Mouse (Mus musculus) frontal cortex, postnatal 25 days (tissue): ENCODE results near the gene Gpi1.
"Not testable (repeated sequence)": the region's sequence is repeated elsewhere in the genome, so short reads cannot be mapped to it uniquely, and the experiment has no call there.

Source experiments
- DNase-seq, 2 experiments: peaks; one replicate each; pipeline ENCODE4 v3.0.0; 2022; ENCODE audit warnings: low spot score in 2 of 2

The Gpi1 gene

GRCm38 (mm10) chr7:34229691-34230111 lies 435 bp downstream of the Gpi1 start:
- peak; percentile 49 to 57 for DNase-seq

- DNase-seq, result no peak
Observed at GRCm38 (mm10) chr7:34229153-34229552, 983 bp downstream of the Gpi1 start.

DNA sequence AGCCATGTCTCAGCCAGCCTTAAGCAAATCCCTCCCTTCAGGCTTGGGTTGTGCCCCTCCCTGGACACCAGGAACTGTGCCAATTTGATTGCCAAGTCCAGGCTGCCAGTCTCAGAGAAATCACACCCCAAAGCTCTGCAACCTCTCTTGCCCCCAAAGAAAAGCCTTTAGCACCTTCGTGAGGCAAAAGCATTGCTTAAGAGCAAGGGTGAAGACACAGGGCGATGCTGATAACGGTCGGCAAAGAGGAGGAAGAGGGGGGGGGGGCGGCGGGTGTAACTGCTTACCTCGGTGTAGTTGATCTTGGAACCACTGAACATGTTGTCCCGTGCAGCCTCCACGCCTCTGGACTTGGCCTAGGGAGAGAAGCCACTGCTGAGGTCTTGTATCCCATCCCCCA lies 1.5 kb downstream of the Gpi1 start:
- no peak for DNase-seq

DNA sequence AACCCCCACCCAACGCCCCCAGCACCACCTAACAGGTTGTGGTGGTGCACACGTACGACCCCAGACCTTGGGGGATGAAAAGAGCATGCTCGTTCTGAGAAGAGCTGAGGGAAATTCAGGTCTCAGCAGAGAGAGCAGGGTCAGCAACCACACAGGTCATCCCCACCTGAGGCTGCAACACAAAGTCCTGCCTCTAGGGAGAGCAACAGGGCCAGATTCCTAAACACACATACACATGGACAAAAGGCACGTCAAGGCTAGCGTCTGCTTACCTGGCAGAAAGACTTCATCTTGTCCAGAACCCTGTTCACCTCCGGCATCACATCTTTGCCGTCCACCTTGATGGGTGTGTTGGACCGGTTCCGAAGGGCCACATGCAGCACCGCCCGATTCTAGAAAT lies 3.3 kb downstream of the Gpi1 start:
- no peak for DNase-seq

GRCm38 (mm10) chr7:34226086-34226485 lies 4.0 kb downstream of the Gpi1 start:
- no peak for DNase-seq

- no peak for DNase-seq
Observed at GRCm38 (mm10) chr7:34224308-34224707, 5.8 kb downstream of the Gpi1 start.

- DNase-seq, result no peak
Observed at GRCm38 (mm10) chr7:34222340-34222739, 7.8 kb downstream of the Gpi1 start.

DNA sequence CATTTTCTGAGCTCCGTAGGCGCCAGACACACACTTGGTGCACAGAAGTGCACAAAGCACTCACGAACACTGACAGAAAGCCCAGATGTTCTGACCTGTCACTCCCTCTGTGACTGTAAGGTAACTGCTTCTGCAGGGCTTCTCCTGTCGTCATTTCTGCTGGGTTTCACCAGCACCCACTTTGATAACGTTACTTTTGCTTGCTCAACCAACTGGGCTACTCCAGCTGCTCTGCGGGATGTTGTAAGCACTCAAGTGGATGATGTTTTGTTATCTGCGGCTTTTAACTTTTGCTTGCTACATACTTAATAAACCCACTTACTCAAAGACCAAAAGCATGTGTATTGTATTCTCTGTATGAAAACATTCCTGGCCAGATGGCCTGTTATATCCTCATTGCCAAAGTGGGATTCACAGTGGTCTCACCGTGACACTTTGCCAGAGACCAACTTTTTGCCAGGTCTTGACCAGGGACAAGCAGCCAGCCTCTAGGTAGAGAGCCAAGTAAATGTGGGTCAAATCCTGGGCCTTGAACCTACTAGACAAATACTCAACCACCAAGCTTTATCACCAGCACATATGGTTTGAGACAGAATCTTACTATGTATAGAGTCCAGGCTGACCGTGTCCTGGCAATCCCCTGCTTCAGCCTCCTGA lies 8.4 kb downstream of the Gpi1 start:
- DNase-seq, result no peak

GRCm38 (mm10) chr7:34218496-34218895 lies 11.6 kb downstream of the Gpi1 start:
- no peak for DNase-seq

GRCm38 (mm10) chr7:34216474-34216873 lies 13.7 kb downstream of the Gpi1 start:
- no peak for DNase-seq

GRCm38 (mm10) chr7:34215481-34215880 lies 14.7 kb downstream of the Gpi1 start:
- no peak for DNase-seq

DNA sequence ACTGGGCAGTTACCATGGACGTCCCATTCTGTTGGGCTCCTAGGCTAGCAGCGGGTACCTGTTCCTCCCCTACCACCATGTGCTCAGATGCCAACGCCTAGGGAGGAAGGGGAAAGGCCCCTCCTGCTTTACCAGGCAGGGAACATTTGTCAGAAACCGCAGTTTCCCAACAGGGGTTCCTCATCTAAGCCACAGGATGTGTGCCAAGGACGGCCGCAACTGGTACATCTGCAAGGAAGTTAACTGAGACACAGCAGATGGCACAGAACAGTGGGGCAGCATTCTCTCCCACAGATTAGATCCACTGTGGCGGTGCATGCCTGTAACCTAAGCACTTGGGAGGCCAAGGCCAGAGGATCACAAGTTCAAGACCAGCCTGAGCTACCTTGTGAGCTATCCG lies 15.5 kb downstream of the Gpi1 start:
- DNase-seq, result no peak

GRCm38 (mm10) chr7:34213281-34213680 lies 16.9 kb downstream of the Gpi1 start:
- no peak for DNase-seq

DNA sequence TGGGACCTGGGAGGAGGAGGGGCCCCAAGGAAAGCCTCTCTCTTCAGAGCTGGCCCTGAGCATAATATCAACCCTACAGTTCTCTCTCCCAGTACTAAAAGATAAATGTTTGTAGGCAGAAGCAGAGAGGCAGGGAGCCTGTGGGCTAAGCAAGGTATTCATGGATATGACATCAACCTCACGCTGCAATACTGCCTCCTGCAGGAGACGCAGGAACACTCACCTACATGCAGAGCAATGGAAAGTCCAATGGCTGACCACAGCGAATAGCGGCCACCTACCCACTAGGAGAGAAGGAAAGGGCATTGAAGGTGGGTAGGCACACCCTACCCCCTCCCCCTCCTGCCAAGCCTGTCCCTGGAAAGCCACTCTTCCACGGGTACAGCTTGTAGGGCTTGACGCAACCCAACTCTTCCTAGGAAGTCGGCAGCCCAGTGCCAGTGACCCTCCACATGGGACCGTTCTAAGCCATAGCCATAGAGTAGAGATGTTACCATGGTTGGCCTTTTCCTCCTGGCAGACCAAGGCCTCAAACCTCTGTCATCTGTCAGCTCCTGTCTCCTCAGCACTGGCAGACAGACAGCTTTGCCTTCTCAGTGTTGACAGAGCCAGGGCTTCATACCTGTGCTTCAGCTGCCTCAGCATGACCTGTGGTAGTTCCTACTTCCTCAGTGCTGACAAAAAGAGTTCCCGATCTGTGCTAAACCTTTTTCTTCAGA lies 21.9 kb downstream of the Gpi1 start:
- no peak for DNase-seq

GRCm38 (mm10) chr7:34206331-34206730 lies 23.8 kb downstream of the Gpi1 start:
- DNase-seq, result no peak

GRCm38 (mm10) chr7:34202147-34202546 lies 28.0 kb downstream of the Gpi1 start:
- not testable (repeated sequence) for DNase-seq

DNA sequence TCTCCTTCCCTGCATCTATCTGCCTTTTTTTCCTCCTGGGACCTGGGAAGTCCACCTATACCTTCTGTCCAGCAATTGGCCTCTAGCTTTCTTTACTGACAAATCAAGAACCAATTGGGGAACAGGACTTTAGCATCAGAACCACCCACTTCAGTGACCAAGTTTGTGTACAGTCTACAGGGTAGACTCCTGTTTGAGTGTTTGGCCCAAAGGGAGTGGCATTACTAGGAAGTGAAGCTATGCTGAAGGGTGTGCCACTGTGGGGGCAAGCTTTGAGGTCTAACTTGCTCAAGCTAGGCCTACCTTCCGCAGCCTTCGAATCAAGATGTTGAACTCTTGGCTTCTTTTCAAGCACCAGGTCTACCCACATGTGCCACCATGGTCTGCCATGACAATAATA lies 29.3 kb downstream of the Gpi1 start:
- DNase-seq, result no peak

GRCm38 (mm10) chr7:34198346-34198745 lies 31.8 kb downstream of the Gpi1 start:
- DNase-seq, result no peak

GRCm38 (mm10) chr7:34196132-34197128 lies 33.7 kb downstream of the Gpi1 start, which contains the start of gene Pdcd2l:
Gene Pdcd2l, minus strand, starts transcription at chr7:34196661.
- DNase-seq, result peak; percentile 83 to 87

- no peak for DNase-seq
Observed at GRCm38 (mm10) chr7:34195632-34196031, 34.5 kb downstream of the Gpi1 start.

GRCm38 (mm10) chr7:34192825-34193224 lies 37.3 kb downstream of the Gpi1 start:
- DNase-seq, result no peak

DNA sequence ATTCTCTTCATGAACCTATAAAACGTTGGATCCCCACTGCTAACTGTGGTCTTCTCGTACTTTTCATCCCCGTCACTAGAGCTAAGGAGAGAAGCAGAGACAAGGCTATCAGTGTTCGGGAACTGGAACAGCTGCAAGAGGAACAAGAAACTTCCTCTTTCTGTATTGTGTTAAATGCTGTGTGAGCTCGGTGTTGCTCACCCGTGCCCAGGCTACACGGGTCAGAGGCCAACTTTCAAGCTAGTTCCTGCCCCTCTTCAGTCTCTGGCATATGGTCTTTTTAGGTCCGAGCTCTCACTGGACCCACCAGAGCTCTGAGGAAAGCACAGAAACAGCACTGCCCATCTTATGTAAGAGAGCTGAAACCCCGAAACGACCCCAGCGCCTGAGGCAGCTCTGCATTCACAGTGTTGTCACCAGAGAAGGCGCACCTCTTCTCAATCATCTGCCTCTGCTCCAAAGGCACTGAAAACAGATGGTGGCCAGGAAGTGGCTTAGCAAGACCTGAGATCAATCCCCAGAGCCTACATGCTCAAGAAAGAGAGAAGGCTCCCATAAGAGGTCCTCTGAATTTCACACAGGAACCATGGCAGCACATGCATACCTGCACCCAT lies 40.7 kb downstream of the Gpi1 start:
- no peak for DNase-seq
